Mouse (Mus musculus) liver, embryonic 14.5 days (tissue): ENCODE data around the gene Eef1g. TPM values are rescaled to one million over a fixed set of nuclear protein-coding genes. Genes with fewer than 3 reads are reported as not detected.
"Not testable (repeated sequence)": the region's sequence is repeated elsewhere in the genome, so short reads cannot be mapped to it uniquely, and the experiment has no call there.

Experiments
- ATAC-seq: fragments of 200-750 bp; cut with Nextera tagmentation; 2 replicates; pipeline ENCODE4 v1.8.0; 2017; ENCODE audit warnings: moderate number of reproducible peaks, mild to moderate bottlenecking, moderate library complexity; ENCODE audit not compliant: insufficient read depth
- DNase-seq, 3 experiments: peaks; one replicate each; pipeline ENCODE4 v3.0.0-alpha.2; 2012 to 2013; ENCODE audit warnings: low read depth in 3 of 3, low spot score in 3 of 3
- H3K27ac ChIP-seq: fragments of 300-500 bp; sonication (generic); 2 replicates; pipeline ENCODE4 v1.5.1; 2014; ENCODE audit warnings: moderate library complexity, mild to moderate bottlenecking, control low read depth, inconsistent platforms
- H3K27me3 ChIP-seq: fragments of 300-500 bp; sonication (generic); 2 replicates; pipeline ENCODE4 v1.6.1; 2014; ENCODE audit warnings: mild to moderate bottlenecking, low read length, moderate library complexity; ENCODE audit not compliant: control insufficient read depth, insufficient read depth
- H3K36me3 ChIP-seq: fragments of 300-500 bp; sonication (generic); replicated peaks from 2 replicates; pipeline ENCODE4 v1.6.1; 2014; ENCODE audit warnings: low read depth; ENCODE audit not compliant: control insufficient read depth, insufficient read depth
- H3K4me1 ChIP-seq, 2 experiments: fragments of 200-500 bp in 1 of 2; fragments of 300-500 bp in 1 of 2; sonication (generic) in 1 of 2; replicated peaks; 2 replicates each; pipeline ENCODE4 v1.6.1; 2012 to 2014; ENCODE audit warnings: antibody characterized with exemption in 1 of 2, inconsistent platforms in 1 of 2, low read length in 1 of 2; ENCODE audit not compliant: control insufficient read depth in 2 of 2, insufficient read depth in 2 of 2
- H3K4me2 ChIP-seq: fragments of 300-500 bp; sonication (generic); 2 replicates; pipeline ENCODE4 v1.6.1; 2014; ENCODE audit warnings: low read depth, mild to moderate bottlenecking, control low read depth, moderate library complexity
- H3K4me3 ChIP-seq, 2 experiments: fragments of 200-500 bp in 1 of 2; fragments of 300-500 bp in 1 of 2; sonication (generic) in 1 of 2; 2 replicates each; pipeline ENCODE4 v1.5.1; 2012 to 2014; ENCODE audit warnings: low read depth in 2 of 2, low read length in 2 of 2, mild to moderate bottlenecking in 2 of 2, control low read depth in 1 of 2, inconsistent platforms in 1 of 2, moderate library complexity in 1 of 2; ENCODE audit not compliant: insufficient read depth in 1 of 2
- H3K9ac ChIP-seq: fragments of 300-500 bp; sonication (generic); replicated peaks from 2 replicates; pipeline ENCODE4 v1.6.1; 2014; ENCODE audit warnings: mild to moderate bottlenecking, control low read depth, moderate library complexity
- H3K9me3 ChIP-seq: fragments of 300-500 bp; sonication (generic); 2 replicates; pipeline ENCODE4 v1.6.1; 2016; ENCODE audit warnings: low read length, mixed read lengths; ENCODE audit not compliant: control insufficient read depth
- CTCF ChIP-seq: IDR thresholded peaks from 2 replicates; pipeline ENCODE4 v1.5.1; 2016; ENCODE audit warnings: antibody characterized with exemption, low read depth, control low read depth
- EP300 ChIP-seq: IDR thresholded peaks from 2 replicates; pipeline ENCODE4 v1.6.1; 2016; ENCODE audit warnings: antibody characterized with exemption, low read depth
- WGBS: fragments of 180-500 bp; shearing (Covaris S2); extraction: QIAGEN DNeasy Blood & Tissue Kit; methylation state at CpG from one replicate; pipeline ENCODE4 v1.1.7; 2014; ENCODE audit not compliant: insufficient replicate concordance; 5-methylcytosine and 5-hydroxymethylcytosine counted together
- polyA plus RNA-seq, 2 experiments: library from polyadenylated mRNA; depleted of rRNA in 1 of 2; stranded (reverse) in 1 of 2; unstranded in 1 of 2; fragments of >200 nt; fragmentation: Nextera tagmentation in 1 of 2; extraction: Ambion mirVana in 1 of 2; gene quantifications; 2 replicates each; pipeline versions ENCODE4 v1.2.1 to v1.2.3; 2012 to 2014

The Eef1g gene
- polyA plus RNA-seq, 2 experiments = 178 to 183 TPM

DNA sequence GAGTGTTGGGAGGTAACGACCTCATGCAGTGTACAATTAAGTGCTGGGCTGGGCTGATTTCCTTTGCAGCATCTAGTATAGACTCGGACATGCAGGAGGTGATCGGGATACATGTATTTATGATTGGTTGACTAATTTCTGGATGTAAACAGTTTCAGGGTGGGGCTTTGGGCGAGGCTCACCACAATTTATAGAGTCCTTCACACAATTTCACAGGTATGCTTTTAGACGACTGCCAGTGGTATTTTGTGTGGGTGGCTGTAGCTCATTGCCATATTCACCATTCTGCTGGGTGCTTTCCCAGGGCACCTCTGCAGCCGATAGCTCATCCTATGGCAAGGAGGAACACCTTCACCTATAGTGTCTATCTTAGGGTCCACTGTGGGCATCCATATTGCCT lies 31.7 kb downstream of the Eef1g start:
- DNase-seq = no peak
- Histone ChIP-seq H3K4me2 (no peak overlapping the region), H3K27ac (no peak overlapping the region)

DNA sequence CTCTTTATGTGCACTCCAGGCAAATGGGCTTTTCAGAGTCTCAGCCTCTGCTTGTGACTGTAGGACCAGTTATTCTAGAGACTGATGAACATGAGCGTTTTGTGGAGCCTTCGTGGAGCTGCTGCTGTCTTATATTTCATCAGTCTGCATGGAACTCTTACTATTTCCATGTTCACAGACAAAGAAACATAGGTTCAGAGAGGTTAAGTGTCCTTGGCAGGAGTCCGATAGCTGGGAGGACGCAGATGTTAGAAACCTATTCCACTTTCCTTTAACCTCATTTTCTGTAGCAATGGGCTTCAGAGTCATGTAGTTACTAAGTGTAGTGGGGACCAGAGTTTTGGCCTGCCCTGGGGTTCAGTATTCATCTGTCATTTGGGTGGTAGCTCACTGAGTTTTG lies 32.4 kb downstream of the Eef1g start:
- Histone ChIP-seq H3K36me3 (no peaks in the 10 kb centered on the region), H3K4me1 (peaks cover 7 to 17% of the 10 kb centered on the region in 2 experiments; a peak in 3 of 4 replicates), H3K27me3 (no peaks in the 10 kb centered on the region), H3K4me3 (no peak overlapping the region), H3K9me3 (no peaks in the 10 kb centered on the region), H3K9ac (no peak overlapping the region), H3K4me2 (no peak overlapping the region), H3K27ac (no peak overlapping the region)
- TF ChIP-seq EP300 (no peak), CTCF (no peak)
- DNase-seq (no peak), ATAC-seq (no peak)
- 71% methylated on average over 4 of the region's 4 CpGs for WGBS

More for the DNA sequence above, 31.7 kb downstream of the Eef1g start:
- H3K36me3 ChIP-seq = no peaks in the 10 kb centered on the region
- no peaks in the 10 kb centered on the region for H3K9me3 ChIP-seq
- ATAC-seq = no peak
- 56% methylated on average over 6 of the region's 6 CpGs for WGBS
- peaks cover 7 to 17% of the 10 kb centered on the region in 2 experiments; a peak in 3 of 4 replicates for H3K4me1 ChIP-seq
- H3K9ac ChIP-seq = no peak overlapping the region
- TF ChIP-seq EP300 (no peak), CTCF (no peak)
- H3K4me3 ChIP-seq = no peak overlapping the region
- H3K27me3 ChIP-seq = no peaks in the 10 kb centered on the region

DNA sequence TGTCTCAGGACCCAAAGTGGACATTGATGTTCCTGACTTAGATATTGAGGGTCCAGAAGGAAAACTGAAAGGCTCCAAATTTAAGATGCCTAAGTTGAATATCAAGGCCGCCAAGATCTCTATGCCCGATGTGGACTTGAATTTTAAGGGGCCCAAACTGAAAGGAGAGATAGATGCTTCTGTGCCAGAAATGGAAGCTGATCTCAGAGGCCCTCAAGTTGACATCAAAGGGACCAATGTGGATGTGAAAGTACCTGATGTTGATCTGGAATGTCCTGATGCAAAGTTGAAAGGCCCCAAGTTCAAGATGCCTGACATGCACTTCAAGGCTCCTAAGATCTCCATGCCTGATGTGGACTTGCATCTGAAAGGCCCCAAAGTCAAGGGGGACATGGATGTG lies 40.1 kb downstream of the Eef1g start:
- DNase-seq, H3K27ac ChIP-seq, H3K9ac ChIP-seq, H3K4me1 ChIP-seq, ATAC-seq, H3K4me3 ChIP-seq, H3K27me3 ChIP-seq, H3K9me3 ChIP-seq, H3K36me3 ChIP-seq, H3K4me2 ChIP-seq: not testable (repeated sequence)
- 71% methylated on average over 2 of the region's 2 CpGs for WGBS

DNA sequence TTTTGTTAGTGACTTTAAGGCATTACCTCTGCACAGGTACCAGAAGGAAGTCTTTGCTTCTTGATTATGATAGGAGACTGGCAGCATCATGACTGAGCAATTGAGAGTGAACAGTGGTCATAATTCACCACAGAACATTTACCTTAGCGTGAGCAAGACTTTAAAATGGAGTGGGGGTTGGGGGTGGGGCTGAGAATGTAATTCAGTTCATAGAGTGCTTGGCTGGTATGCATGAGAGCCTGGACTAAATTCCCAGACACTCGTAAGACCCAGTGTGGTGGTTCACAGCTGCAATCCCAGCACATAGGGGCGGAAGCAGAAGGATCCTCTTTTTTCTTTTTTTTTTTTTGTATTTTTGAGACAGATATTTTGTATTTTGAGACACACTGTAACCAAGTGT lies 52.5 kb downstream of the Eef1g start:
- Histone ChIP-seq H3K9me3 (no peaks in the 10 kb centered on the region), H3K27me3 (no peaks in the 10 kb centered on the region), H3K4me2 (no peak overlapping the region), H3K4me1 (no peaks in the 10 kb centered on the region), H3K4me3 (no peak overlapping the region), H3K27ac (no peak overlapping the region), H3K9ac (no peak overlapping the region), H3K36me3 (no peaks in the 10 kb centered on the region)
- ATAC-seq = no peak
- no peak for TF ChIP-seq EP300
- TF ChIP-seq CTCF = no peak
- no peak for DNase-seq
- WGBS = 64% methylated on average over 3 of the region's 3 CpGs

DNA sequence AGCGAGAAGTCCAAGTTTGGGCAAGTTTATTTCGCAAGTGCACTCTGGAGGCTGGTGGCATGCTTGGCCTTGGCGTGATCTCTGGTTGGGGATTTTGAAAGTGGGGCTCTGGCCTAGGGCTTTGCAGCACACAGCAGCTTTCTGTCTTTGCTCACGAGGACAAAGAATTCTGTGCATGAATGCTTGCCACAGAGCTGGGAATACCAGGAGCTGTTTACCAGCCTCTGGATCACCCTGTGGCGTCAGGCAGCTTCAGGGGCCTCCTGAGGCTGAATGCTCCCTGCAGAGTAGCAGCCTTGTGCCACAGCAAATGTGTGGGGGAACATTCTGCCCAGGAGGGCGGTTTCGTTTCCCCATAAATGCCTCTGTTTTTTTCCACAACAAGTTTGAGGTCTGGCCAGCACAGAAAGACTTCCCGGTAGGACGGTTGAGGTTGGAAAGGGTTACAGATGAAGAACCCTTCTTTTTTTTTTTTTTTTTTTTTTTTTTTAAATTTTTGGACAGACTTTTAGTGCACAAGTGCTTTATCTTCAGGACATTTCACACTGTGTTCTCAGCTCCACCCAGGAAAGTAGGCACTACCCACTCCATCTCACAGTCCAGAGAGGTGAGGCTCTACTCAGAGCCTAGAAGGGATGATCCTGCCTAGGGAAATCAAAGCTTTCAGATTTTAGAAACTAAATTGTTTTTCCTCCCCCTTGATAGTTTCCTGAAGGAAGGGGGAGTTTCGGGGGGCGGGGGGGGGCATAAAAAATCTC lies 56.4 kb downstream of the Eef1g start:
- Histone ChIP-seq H3K9ac (no peak overlapping the region), H3K4me3 (no peak overlapping the region), H3K4me1 (peaks cover 0 to 6% of the 10 kb centered on the region in 2 experiments; a peak in 2 of 4 replicates), H3K9me3 (no peaks in the 10 kb centered on the region), H3K27ac (no peak overlapping the region), H3K36me3 (no peaks in the 10 kb centered on the region), H3K27me3 (no peaks in the 10 kb centered on the region), H3K4me2 (no peak overlapping the region)
- 54% methylated on average over 11 of the region's 11 CpGs for WGBS
- no peak for DNase-seq
- ATAC-seq = no peak
- TF ChIP-seq CTCF = no peak
- no peak for TF ChIP-seq EP300
